Mouse (Mus musculus) ES-E14 (cell line): ENCODE measurements around the gene Dnajc7. TPM values are rescaled to one million over a fixed set of nuclear protein-coding genes. Genes with fewer than 3 reads are reported as not detected.

Source experiments
- DNase-seq: peaks from one replicate; pipeline ENCODE4 v3.0.0-alpha.2; 2013; ENCODE audit warnings: low read depth, low spot score
- H3K27ac ChIP-seq: 2 replicates; pipeline ENCODE4 v1.5.1; 2012; ENCODE audit warnings: low read depth, mild to moderate bottlenecking, low read length, moderate library complexity, mixed read lengths; ENCODE audit not compliant: poor library complexity, insufficient read depth, severe bottlenecking
- H3K36me3 ChIP-seq: 2 replicates; pipeline ENCODE4 v1.6.1; 2012; ENCODE audit warnings: mild to moderate bottlenecking, low read length, moderate library complexity, mixed read lengths; ENCODE audit not compliant: control insufficient read depth, poor library complexity, insufficient read depth, severe bottlenecking
- H3K4me1 ChIP-seq, 2 experiments: fragments of 150-350 bp in 1 of 2; sonication (generic) in 1 of 2; 2 replicates each; pipeline ENCODE4 v1.6.1; 2012; ENCODE audit warnings: low read length in 2 of 2, mild to moderate bottlenecking in 1 of 2, mixed read lengths in 1 of 2; ENCODE audit not compliant: control insufficient read depth in 2 of 2, insufficient read depth in 2 of 2, poor library complexity in 1 of 2
- H3K4me3 ChIP-seq, 2 experiments: fragments of 150-350 bp in 1 of 2; sonication (generic) in 1 of 2; 2 replicates each; pipeline ENCODE4 v1.5.1; 2012; ENCODE audit warnings: low read length in 2 of 2, low read depth in 1 of 2, mild to moderate bottlenecking in 1 of 2, mixed read lengths in 1 of 2; ENCODE audit not compliant: insufficient read depth in 1 of 2, poor library complexity in 1 of 2, severe bottlenecking in 1 of 2
- H3K9ac ChIP-seq: 2 replicates; pipeline ENCODE4 v1.6.1; 2012; ENCODE audit warnings: low read depth, mild to moderate bottlenecking, low read length, mixed read lengths; ENCODE audit not compliant: poor library complexity, insufficient read depth, severe bottlenecking
- H3K9me3 ChIP-seq: fragments of 150-350 bp; sonication (generic); 2 replicates; pipeline ENCODE4 v1.6.1; 2012; ENCODE audit warnings: low read depth, mild to moderate bottlenecking, low read length; ENCODE audit not compliant: control insufficient read depth, insufficient read depth
- CHD2 ChIP-seq: IDR thresholded peaks from 2 replicates; pipeline ENCODE4 v1.6.1; 2014; ENCODE audit warnings: mild to moderate bottlenecking, low read depth, low read length, inconsistent platforms
- HCFC1 ChIP-seq: IDR thresholded peaks from 2 replicates; pipeline ENCODE4 v1.6.1; 2012; ENCODE audit warnings: low read length, inconsistent platforms, borderline replicate concordance; ENCODE audit not compliant: insufficient read depth
- MAFK ChIP-seq: IDR thresholded peaks from 2 replicates; pipeline ENCODE4 v1.6.1; 2014; ENCODE audit warnings: mild to moderate bottlenecking, low read depth, low read length, inconsistent platforms; ENCODE audit not compliant: insufficient read depth
- ZC3H11A ChIP-seq: IDR thresholded peaks from 2 replicates; pipeline ENCODE4 v1.6.1; 2012; ENCODE audit warnings: low read depth, mild to moderate bottlenecking, inconsistent platforms, low read length, borderline replicate concordance
- ZNF384 ChIP-seq: IDR thresholded peaks from 2 replicates; pipeline ENCODE4 v1.6.1; 2012; ENCODE audit warnings: low read depth, low read length, inconsistent platforms
- in situ Hi-C, 2 experiments: fragments of 600-800 bp; cut with MboI; formaldehyde crosslinking; loops; one replicate each; pipeline ENCODE4 v1.15.1; 2025; ENCODE audit warnings: low sequenced_read_pairs in 2 of 2, inconsistent platforms in 1 of 2; ENCODE audit not compliant: unreplicated experiment in 2 of 2
- total RNA-seq: library from RNA; depleted of rRNA; stranded (reverse); fragments of 300-350 nt; gene quantifications from 2 replicates; pipeline ENCODE4 v1.2.3, GENCODE M21; 2012

The Dnajc7 gene
- total RNA-seq, 1 experiment = 208 TPM

GRCm38 (mm10) chr11:100564297-100564696, 55.7 kb downstream of the Dnajc7 start:
- Histone ChIP-seq H3K36me3 (no peaks in the 10 kb centered on the region), H3K27ac (no peak overlapping the region), H3K9ac (no peak overlapping the region), H3K9me3 (no peaks in the 10 kb centered on the region), H3K4me1 (peaks cover 3 to 6% of the 10 kb centered on the region in 2 experiments; a peak in 3 of 4 replicates), H3K4me3 (no peak overlapping the region)
- in situ Hi-C loops = no loop called here
- DNase-seq = no peak
- TF ChIP-seq CHD2 = no peak
- no peak for TF ChIP-seq HCFC1
- no peak for TF ChIP-seq MAFK
- no peak for TF ChIP-seq ZNF384
- no peak for TF ChIP-seq ZC3H11A

- H3K4me1 ChIP-seq = peaks cover 3 to 15% of the 10 kb centered on the region in 2 experiments; a peak in 3 of 4 replicates
- in situ Hi-C loops = no loop called here
- no peaks in the 10 kb centered on the region for H3K36me3 ChIP-seq
- no peak for TF ChIP-seq ZC3H11A
- TF ChIP-seq HCFC1 = no peak
- no peak for TF ChIP-seq MAFK
- no peak for TF ChIP-seq CHD2
- no peak for TF ChIP-seq ZNF384
- DNase-seq = no peak
- no peak overlapping the region for H3K27ac ChIP-seq
- no peaks in the 10 kb centered on the region for H3K9me3 ChIP-seq
- no peak overlapping the region for H3K4me3 ChIP-seq
- H3K9ac ChIP-seq = no peak overlapping the region
These were observed 58.2 kb downstream of the Dnajc7 start for GRCm38 (mm10) chr11:100561748-100562147.

GRCm38 (mm10) chr11:100559476-100559875, 60.5 kb downstream of the Dnajc7 start:
- Histone ChIP-seq H3K4me1 (peaks cover 5 to 16% of the 10 kb centered on the region in 2 experiments; a peak in 3 of 4 replicates), H3K4me3 (no peak overlapping the region), H3K36me3 (no peaks in the 10 kb centered on the region), H3K27ac (peak overlapping the region; percentile 72; the same call in 1 of the 2 replicates), H3K9ac (no peak overlapping the region), H3K9me3 (no peaks in the 10 kb centered on the region)
- no peak for TF ChIP-seq CHD2
- no peak for TF ChIP-seq MAFK
- no peak for TF ChIP-seq HCFC1
- no peak for TF ChIP-seq ZNF384
- in situ Hi-C loops = no loop called here
- peak; percentile 69 for DNase-seq

- Histone ChIP-seq H3K9me3 (no peaks in the 10 kb centered on the region), H3K27ac (no peak overlapping the region), H3K9ac (no peak overlapping the region), H3K36me3 (no peaks in the 10 kb centered on the region), H3K4me3 (no peak overlapping the region), H3K4me1 (peaks cover 5 to 16% of the 10 kb centered on the region in 2 experiments; a peak in 3 of 4 replicates)
- in situ Hi-C loops = no loop called here
- no peak for TF ChIP-seq ZNF384
- TF ChIP-seq ZC3H11A = no peak
- no peak for TF ChIP-seq CHD2
- TF ChIP-seq HCFC1 = no peak
- no peak for TF ChIP-seq MAFK
- DNase-seq = no peak
These were observed 62.4 kb downstream of the Dnajc7 start for GRCm38 (mm10) chr11:100557563-100557962.

GRCm38 (mm10) chr11:100555583-100555982, 64.4 kb downstream of the Dnajc7 start:
- H3K9ac ChIP-seq = peak overlapping the region; percentile 58
- no peak overlapping the region for H3K27ac ChIP-seq
- TF ChIP-seq MAFK (no peak), ZNF384 (no peak), CHD2 (no peak), HCFC1 (no peak), ZC3H11A (0 out of 2 replicates have a peak, but pooled peaks have one; percentile 13)
- DNase-seq = peak; percentile 85
- in situ Hi-C loops = no loop called here
- no peaks in the 10 kb centered on the region for H3K9me3 ChIP-seq
- H3K4me1 ChIP-seq = peaks cover 5 to 28% of the 10 kb centered on the region in 2 experiments; a peak in 3 of 4 replicates
- H3K36me3 ChIP-seq = no peaks in the 10 kb centered on the region
- peak overlapping the region; percentile 60 to 81 for H3K4me3 ChIP-seq
